ENCODE assay signal across 15 mouse cellular contexts in genomic region chr13:31056154-31056871, GRCm38 (mm10).
"Had no signal": no experiment of that assay in that cellular context is flagged by ENCODE, and none has a peak within 500 bp of the region (broad histone marks: within the 10 kb centered on the region; RNA-seq: fewer than 3 reads in every experiment).

No protein-coding gene starts in this region.

- ATAC-seq: intestine, postnatal 0 days had no signal

- H3K4me3 ChIP-seq: left cerebral cortex, adult 2 months; limb, embryonic 10.5 days; liver, embryonic 15.5 days; midbrain, embryonic 10.5 days; myocyte had no signal

- H3K4me1 ChIP-seq: limb, embryonic 10.5 days; liver, embryonic 15.5 days had no signal

- H3K9ac ChIP-seq: liver, embryonic 15.5 days had no signal

- H3K9me3 ChIP-seq: limb, embryonic 10.5 days; liver, embryonic 15.5 days; midbrain, embryonic 10.5 days had no signal

- H3K4me2 ChIP-seq: liver, embryonic 11.5 days; liver, embryonic 15.5 days had no signal

- H3K27ac ChIP-seq: left cerebral cortex, adult 2 months; limb, embryonic 10.5 days; liver, embryonic 15.5 days; midbrain, embryonic 10.5 days had no signal

- DNase-seq: kidney, adult 8-10 months; kidney, postnatal 25 days; midbrain, embryonic 14.5 days; retina, postnatal 1 day; right cerebral cortex, postnatal 4 days; spleen, adult 18-20 months; thymus, adult 18-20 months; thymus, postnatal 14 days had no signal

- H3K27me3 ChIP-seq: liver, embryonic 15.5 days had no signal

- H3K36me3 ChIP-seq: limb, embryonic 10.5 days; liver, embryonic 15.5 days; midbrain, embryonic 10.5 days had no signal
